In genomic region chrX:96501580-96501979, GRCm38 (mm10) we compare ENCODE assay signal across 14 mouse cellular contexts. TPM values are rescaled to one million over a fixed set of nuclear protein-coding genes. Genes with fewer than 3 reads are reported as not detected.
DNase-seq lines count a peak whose midpoint lies in the region; TF ChIP-seq lines count a peak whose summit lies in the region.
"Had no signal": no experiment of that assay in that cellular context is flagged by ENCODE, and none has a peak within 500 bp of the region (broad histone marks: within the 10 kb centered on the region; RNA-seq: fewer than 3 reads in every experiment).

No protein-coding gene starts in this region.

- H3K9me3 ChIP-seq in E14TG2a.4 (ENCODE audit: low read length): no peaks in the 10 kb centered on the region
- H3K9me3 ChIP-seq: embryonic facial prominence, embryonic 12.5 days; forebrain, embryonic 13.5 days; stomach, embryonic 15.5 days had no signal

- no peaks in the 10 kb centered on the region for H3K79me2 ChIP-seq in heart, adult 2 months (replicated peaks; ENCODE audit: control insufficient read depth, insufficient read depth, low read length)

- H3K27ac ChIP-seq in heart, adult 2 months: no peak overlapping the region
- no peak overlapping the region for H3K27ac ChIP-seq in left cerebral cortex, adult 2 months
- H3K27ac ChIP-seq: embryonic facial prominence, embryonic 12.5 days; forebrain, embryonic 13.5 days; stomach, embryonic 15.5 days had no signal

- no peak for DNase-seq in heart, adult 2 months
- DNase-seq in heart, postnatal 14 days: no peak
- no peak for DNase-seq in left cerebral cortex, adult 2 months (ENCODE audit: extremely low spot score in 1 of 2, low spot score in 2 of 2)
- no peak for DNase-seq in left cerebral cortex, postnatal 10 days (ENCODE audit: extremely low spot score in 1 of 2, low spot score in 2 of 2)
- DNase-seq in brain, adult 2 months (ENCODE audit: low read depth, low spot score): peak; percentile 3
- no peak for DNase-seq in spleen, postnatal 10 days (ENCODE audit: low spot score in 2 of 2)
- DNase-seq: kidney, adult 8-10 months; right cerebral cortex, postnatal 25 days had no signal

- no peak for TF ChIP-seq POLR2A in heart, adult 2 months (IDR thresholded peaks at IDR 0.05; ENCODE audit: insufficient read depth, low read depth, low read length)

- H3K9ac ChIP-seq in heart, adult 2 months (ENCODE audit: low read depth, low read length): no peak overlapping the region
- H3K9ac ChIP-seq: embryonic facial prominence, embryonic 12.5 days; forebrain, embryonic 13.5 days; stomach, embryonic 15.5 days had no signal

- no peaks in the 10 kb centered on the region for H3K4me1 ChIP-seq in heart, adult 2 months (ENCODE audit: control insufficient read depth, insufficient read depth, low read length)
- H3K4me1 ChIP-seq in E14TG2a.4 (replicated peaks; ENCODE audit: low read depth, low read length): no peaks in the 10 kb centered on the region
- H3K4me1 ChIP-seq: embryonic facial prominence, embryonic 12.5 days; forebrain, embryonic 13.5 days; stomach, embryonic 15.5 days had no signal

- no peak overlapping the region for H3K4me3 ChIP-seq in heart, adult 2 months
- no peak overlapping the region for H3K4me3 ChIP-seq in left cerebral cortex, adult 2 months
- no peak overlapping the region for H3K4me3 ChIP-seq in E14TG2a.4 (replicated peaks; ENCODE audit: low read length)
- H3K4me3 ChIP-seq: embryonic facial prominence, embryonic 12.5 days; forebrain, embryonic 13.5 days; stomach, embryonic 15.5 days had no signal

- H3K27me3 ChIP-seq in heart, adult 2 months (ENCODE audit: control insufficient read depth, insufficient read depth, low read length): no peaks in the 10 kb centered on the region
- no peaks in the 10 kb centered on the region for H3K27me3 ChIP-seq in E14TG2a.4 (ENCODE audit: insufficient read depth, low read length)
- H3K27me3 ChIP-seq: embryonic facial prominence, embryonic 12.5 days; forebrain, embryonic 13.5 days; stomach, embryonic 15.5 days had no signal

- peak; percentile 48 for TF ChIP-seq CTCF in heart, adult 2 months (IDR thresholded peaks at IDR 0.05)
- peak; percentile 42 for TF ChIP-seq CTCF in left cerebral cortex, adult 2 months (IDR thresholded peaks at IDR 0.05)
- TF ChIP-seq CTCF in E14TG2a.4 (conservative IDR thresholded peaks at IDR 0.05; ENCODE audit: low read length): peak; percentile 48

- 43% methylated on average over 1 of the region's 1 CpGs for WGBS in heart, adult 2 months

- H3K36me3 ChIP-seq in heart, adult 2 months (ENCODE audit: control insufficient read depth, insufficient read depth, low read length): no peaks in the 10 kb centered on the region
- no peaks in the 10 kb centered on the region for H3K36me3 ChIP-seq in E14TG2a.4 (ENCODE audit: insufficient read depth, low read length)
- H3K36me3 ChIP-seq: embryonic facial prominence, embryonic 12.5 days; stomach, embryonic 15.5 days had no signal

- TF ChIP-seq EP300 in heart, adult 2 months (IDR thresholded peaks at IDR 0.05; ENCODE audit: insufficient read depth, low read depth, low read length): no peak

- intact Hi-C loops in heart, adult 2 months (cut with DNase I): no loop called here
- intact Hi-C loops in heart, postnatal 14 days (cut with DNase I): loop anchor here (5.0 kb wide), 1 partner anchor 376 kb away; no protein-coding TSS in a partner anchor
- intact Hi-C loops in left cerebral cortex, adult 2 months (cut with DNase I): loop anchor here (10.0 kb wide), 2 partner anchors 373 to 487 kb away; no protein-coding TSS in a partner anchor
- intact Hi-C loops in left cerebral cortex, postnatal 10 days (cut with DNase I): no loop called here

RNA-seq across cellular contexts. Expression of gene Hsf3, which starts 45.5 kb away (rescaled TPM):
- not detected for total RNA-seq in heart, adult 2 months (2021)
- polyA plus RNA-seq in heart, adult 2 months (2012; rRNA removed): not detected in 2 replicates
- total RNA-seq in heart, postnatal 14 days (2021): not detected
- total RNA-seq in left cerebral cortex, adult 2 months (2021): under 1 TPM in 1 of 2 experiments, not detected in 1; 0.11 TPM
- not detected for total RNA-seq in left cerebral cortex, postnatal 10 days (2021)
- total RNA-seq: heart, postnatal 10 days; liver, adult 2 months had no signal
- polyA plus RNA-seq: forebrain, embryonic 13.5 days; liver, adult 2 months had no signal

RNA-seq across cellular contexts. Expression of gene Heph, which starts 46.4 kb away (rescaled TPM):
- total RNA-seq in heart, adult 2 months (2021): 1 to 10 TPM; 1.9 to 2.0 TPM
- 1.5 and 2.5 TPM in 2 replicates for polyA plus RNA-seq in heart, adult 2 months (2012; rRNA removed)
- 1 to 10 TPM; 6.6 TPM for total RNA-seq in heart, postnatal 14 days (2021)
- 1 to 10 TPM; 4.1 to 4.4 TPM for total RNA-seq in left cerebral cortex, adult 2 months (2021)
- total RNA-seq in left cerebral cortex, postnatal 10 days (2021): 1 to 10 TPM; 1.5 to 1.8 TPM

Comparison
In these comparisons a context has a peak if more than half of its experiments do, and no peak if none do; other contexts are left out.
1. intact Hi-C loops: an anchor here in heart, postnatal 14 days (5.0 kb wide) and left cerebral cortex, adult 2 months (10.0 kb wide); none called in heart, adult 2 months and left cerebral cortex, postnatal 10 days.